Mouse (Mus musculus): ENCODE data around the gene Olfr1490.
"Not testable (repeated sequence)": the region's sequence is repeated elsewhere in the genome, so short reads cannot be mapped to it uniquely, and the experiment has no call there.

Olfr1490 gene

GRCm38 (mm10) chr19:13650791-13651190 is at the start of gene Olfr1490:
Gene Olfr1490 (plus strand): TSS chr19:13651091.
- DNase-seq (ENCODE audit: low read depth, low spot score) = no peak

- DNase-seq (ENCODE audit: low read depth, low spot score) = not testable (repeated sequence)
Observed at GRCm38 (mm10) chr19:13617075-13617474, 33.8 kb upstream of the Olfr1490 start, which contains the start of gene Olfr1487. Gene Olfr1487 (plus strand): TSS chr19:13617375.

GRCm38 (mm10) chr19:13631321-13631720 is 19.6 kb upstream of the Olfr1490 start, which contains the start of gene Olfr1489:
Gene Olfr1489 (plus strand): TSS chr19:13631621.
- no peak for DNase-seq (ENCODE audit: low read depth, low spot score)

GRCm38 (mm10) chr19:13696968-13697367 is 46.1 kb downstream of the Olfr1490 start, which contains the start of gene Olfr1491:
Gene Olfr1491 (plus strand): TSS chr19:13697268.
- no peak for DNase-seq (ENCODE audit: low read depth, low spot score)

All from brain, adult 2 months (tissue).